Mouse (Mus musculus) adrenal gland, adult (tissue): ENCODE results near the gene Pdgfb.
A peak's percentile ranks its signal among the peaks of the same experiment; 100 is the strongest.

Experiments used
- DNase-seq, 2 experiments: peaks; one replicate each; pipeline ENCODE4 v3.0.0; 2022 to 2023; ENCODE audit warnings: low spot score in 1 of 2; ENCODE audit not compliant: inconsistent age in 2 of 2

The Pdgfb gene

DNA sequence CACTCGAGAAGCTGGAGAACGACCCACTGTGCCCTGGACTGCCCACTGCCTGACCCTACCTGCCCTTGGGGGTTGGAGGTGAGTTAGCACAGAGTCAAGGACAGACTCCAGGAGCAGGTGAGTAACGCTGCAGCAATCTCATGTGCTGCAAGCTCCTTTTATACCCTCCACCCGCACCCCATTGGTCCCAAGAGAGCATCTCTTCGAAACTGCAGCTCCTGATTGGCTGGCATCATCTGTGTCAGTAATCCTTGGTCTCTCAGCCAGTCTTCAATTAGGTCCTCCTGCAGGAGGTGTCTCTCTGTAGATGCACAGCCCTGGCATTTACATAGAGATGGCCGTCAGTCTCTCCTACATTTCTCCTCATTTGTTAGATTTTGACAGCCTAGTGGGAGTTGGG lies 47.4 kb downstream of the Pdgfb start:
- no peak for DNase-seq

DNA sequence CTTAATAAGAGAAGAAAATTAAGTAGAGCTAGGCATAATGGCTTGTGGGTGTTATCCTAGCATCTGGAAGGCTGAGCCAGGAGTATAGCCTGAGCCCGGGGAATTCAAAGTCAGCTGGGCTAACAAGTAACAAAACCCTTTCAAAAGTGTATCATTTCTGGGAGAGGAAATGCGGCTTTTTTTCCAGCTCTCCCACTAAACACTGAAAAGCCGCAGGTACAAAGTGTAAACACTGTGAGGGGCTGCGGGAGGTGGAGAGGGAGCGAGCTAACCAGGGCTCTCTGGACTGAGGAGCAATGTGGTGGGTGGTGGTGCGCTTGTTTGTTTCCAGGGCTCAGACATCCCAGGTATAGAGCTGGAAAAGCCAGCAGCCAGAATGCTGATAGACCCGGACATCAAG lies 50.4 kb downstream of the Pdgfb start:
- DNase-seq, result no peak

DNA sequence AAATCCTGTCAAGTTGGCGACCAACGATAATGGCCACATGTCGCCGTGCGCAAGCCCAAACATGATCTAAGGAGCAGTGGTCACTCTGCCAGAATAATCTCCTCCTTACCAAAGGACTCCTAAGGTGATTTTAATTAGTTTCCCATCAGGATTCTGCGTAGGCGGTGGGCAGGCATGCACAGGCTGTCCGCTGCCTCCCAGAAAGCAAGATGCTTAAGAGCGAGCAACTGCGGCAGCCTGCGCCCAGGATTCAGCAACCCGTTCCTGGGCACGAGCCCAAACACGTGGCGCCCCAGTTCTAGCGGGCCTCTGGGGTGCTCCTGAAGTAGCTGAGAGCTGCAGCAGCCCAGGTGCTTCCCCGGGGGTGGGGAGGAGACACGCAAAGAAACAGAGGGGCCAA lies 52.1 kb downstream of the Pdgfb start:
- DNase-seq, result no peak

DNA sequence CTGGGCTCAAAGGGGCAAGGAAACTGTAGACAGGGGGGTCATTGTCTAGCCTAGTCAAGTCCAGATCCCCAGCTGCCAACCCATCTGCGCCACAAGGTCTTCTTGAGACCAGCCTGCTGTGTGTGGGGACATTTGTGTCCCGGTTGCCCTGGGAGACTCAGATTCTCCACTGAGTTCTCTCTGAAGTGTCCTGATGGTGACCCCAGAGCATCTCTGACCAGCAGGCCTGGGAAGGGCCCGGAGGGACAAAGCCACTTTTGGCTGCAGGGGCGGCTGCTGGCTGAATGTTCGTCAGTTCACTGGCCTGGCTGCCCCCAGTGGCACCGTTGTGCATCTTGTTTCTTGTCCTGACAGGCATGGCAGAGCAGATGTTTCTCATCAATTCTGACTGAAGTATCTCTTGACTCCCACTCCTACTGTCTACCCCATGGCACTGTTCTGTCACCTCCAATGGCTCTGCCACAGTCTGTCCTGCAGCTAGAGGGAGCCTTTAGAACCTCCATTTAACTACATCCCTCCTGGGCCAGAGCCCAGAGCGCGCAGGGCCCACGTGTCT lies 53.3 kb downstream of the Pdgfb start:
- DNase-seq, result no peak

DNA sequence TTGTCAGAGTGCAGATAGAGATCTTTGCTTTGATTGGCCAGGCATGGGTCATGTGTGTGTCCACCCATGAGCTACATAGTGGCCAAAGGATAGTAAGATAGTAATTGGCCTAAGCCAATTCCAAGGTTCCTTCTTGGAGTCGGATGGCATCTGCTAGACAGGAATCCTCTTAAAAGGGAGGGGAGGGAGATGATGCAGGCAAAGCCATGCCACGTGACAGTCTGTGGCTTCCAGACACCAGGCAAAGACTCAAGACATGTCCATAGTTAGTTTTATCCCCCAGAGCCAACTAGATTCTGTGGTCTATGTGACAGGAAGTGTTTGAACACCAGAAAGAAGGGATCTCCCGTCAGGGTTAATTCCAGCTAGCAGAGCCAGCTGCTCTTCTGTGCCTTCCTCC lies 56.4 kb downstream of the Pdgfb start:
- DNase-seq, result no peak

DNA sequence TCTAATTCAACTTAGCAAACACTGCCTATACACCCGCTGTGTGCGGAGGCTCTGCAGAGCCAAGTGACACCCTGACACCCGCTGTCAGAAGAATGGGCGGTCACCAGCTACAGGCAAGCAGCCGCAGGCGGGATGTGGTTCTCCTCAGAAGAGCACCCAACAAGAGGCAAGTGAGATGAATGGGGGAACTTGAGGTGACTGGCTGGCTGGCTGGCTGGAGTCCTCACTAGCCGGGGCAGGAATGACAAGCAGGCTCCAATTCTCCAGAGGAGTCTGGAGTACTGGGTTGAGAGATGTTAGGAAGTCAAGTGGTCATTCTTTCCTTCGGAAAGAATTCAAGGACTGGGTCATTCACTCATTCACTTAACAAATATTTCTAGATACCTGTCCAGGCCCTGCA lies 58.2 kb downstream of the Pdgfb start:
- DNase-seq, result no peak

GRCm38 (mm10) chr15:79953470-79953869 lies 61.3 kb downstream of the Pdgfb start:
- DNase-seq, result no peak

- peak; percentile 96 to 97 for DNase-seq
These were observed 62.1 kb downstream of the Pdgfb start for GRCm38 (mm10) chr15:79952504-79953231.

GRCm38 (mm10) chr15:79951730-79952503 lies 62.9 kb downstream of the Pdgfb start:
- peak; percentile 87 for DNase-seq

- DNase-seq, result no peak
These were observed 63.6 kb downstream of the Pdgfb start for GRCm38 (mm10) chr15:79951226-79951625.

- DNase-seq, result peak; percentile 76 to 86
These were observed 64.3 kb downstream of the Pdgfb start for GRCm38 (mm10) chr15:79950250-79951025.

DNA sequence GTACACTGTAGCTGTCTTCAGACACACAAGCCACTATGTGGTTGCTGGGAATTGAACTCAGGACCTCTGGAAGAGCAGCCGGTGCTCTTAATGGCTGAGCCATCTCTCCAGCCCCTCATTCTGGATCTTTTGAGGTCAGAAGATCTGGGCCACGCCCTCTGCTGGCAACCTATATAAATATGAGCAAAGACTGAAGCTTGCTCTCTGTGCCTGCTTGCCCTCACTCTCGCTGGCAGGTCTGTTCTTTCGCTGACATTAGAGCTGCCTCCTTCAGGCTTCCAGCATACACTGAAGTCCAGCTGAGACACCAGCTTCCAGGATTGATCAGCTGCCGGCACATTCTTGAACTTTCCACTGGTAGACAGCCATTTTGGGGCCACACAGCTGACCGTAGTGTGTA lies 67.1 kb downstream of the Pdgfb start:
- no peak for DNase-seq

- peak in 1 of 2 experiments; percentile 69 for DNase-seq
These were observed 68.0 kb downstream of the Pdgfb start for GRCm38 (mm10) chr15:79946790-79947189.

GRCm38 (mm10) chr15:79946022-79946421 lies 68.8 kb downstream of the Pdgfb start:
- peak; percentile 89 to 97 for DNase-seq
